23 mouse cellular contexts compared by ENCODE assay signal in the genomic region with DNA sequence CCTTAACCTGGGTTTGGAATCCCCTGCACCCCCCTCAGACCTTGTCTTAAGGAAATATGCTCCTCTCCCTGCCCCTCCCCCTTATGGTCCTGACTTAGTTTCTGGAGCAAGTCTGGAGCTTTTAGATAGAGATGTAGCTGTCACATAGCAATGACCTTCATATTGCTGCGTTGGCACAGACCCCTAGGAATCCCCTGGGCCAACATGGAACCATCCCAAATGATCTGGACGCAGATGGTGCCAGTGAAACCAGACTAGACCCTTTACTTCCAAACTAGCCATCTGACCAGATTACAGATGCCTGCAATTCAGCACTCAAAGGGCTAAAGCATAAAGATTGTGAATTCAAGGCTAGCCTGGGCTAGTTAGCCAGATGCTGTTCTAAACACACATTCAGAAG.
"Had no signal": no experiment of that assay in that cellular context is flagged by ENCODE, and none has a peak within 500 bp of the region (broad histone marks: within the 10 kb centered on the region; RNA-seq: fewer than 3 reads in every experiment).

No protein-coding gene starts in this region.

- H3K27me3 ChIP-seq: kidney, embryonic 15.5 days; limb, embryonic 13.5 days; midbrain, embryonic 15.5 days; neural tube, embryonic 12.5 days; neural tube, embryonic 15.5 days had no signal

- H3K36me3 ChIP-seq: kidney, embryonic 15.5 days; limb, embryonic 10.5 days; limb, embryonic 13.5 days; midbrain, embryonic 12.5 days; midbrain, embryonic 15.5 days; neural tube, embryonic 12.5 days; neural tube, embryonic 15.5 days had no signal

- DNase-seq: kidney, adult 8-10 months; kidney, postnatal 10 days; kidney, postnatal 36 days; layer of hippocampus, postnatal 36 days; liver, postnatal 0 days; lung, postnatal 10 days; right cerebral cortex, adult 18-20 months; right cerebral cortex, postnatal 14 days; right cerebral cortex, postnatal 4 days; thymus, adult 18-20 months; thymus, postnatal 36 days had no signal

- H3K4me3 ChIP-seq: kidney, embryonic 15.5 days; left cerebral cortex, adult 2 months; limb, embryonic 10.5 days; limb, embryonic 13.5 days; midbrain, embryonic 12.5 days; midbrain, embryonic 15.5 days; neural tube, embryonic 12.5 days; neural tube, embryonic 15.5 days had no signal

- H3K9ac ChIP-seq: kidney, embryonic 15.5 days; limb, embryonic 13.5 days; liver, embryonic 14.5 days; liver, postnatal 0 days; midbrain, embryonic 12.5 days; midbrain, embryonic 15.5 days; neural tube, embryonic 12.5 days; neural tube, embryonic 15.5 days had no signal

- H3K4me2 ChIP-seq: limb, embryonic 13.5 days; liver, embryonic 11.5 days; midbrain, embryonic 12.5 days; midbrain, embryonic 15.5 days; neural tube, embryonic 12.5 days; neural tube, embryonic 15.5 days had no signal

- H3K27ac ChIP-seq: kidney, embryonic 15.5 days; left cerebral cortex, adult 2 months; limb, embryonic 10.5 days; limb, embryonic 13.5 days; liver, embryonic 14.5 days; macrophage; midbrain, embryonic 12.5 days; midbrain, embryonic 15.5 days; neural tube, embryonic 12.5 days; neural tube, embryonic 15.5 days had no signal

- H3K9me3 ChIP-seq: kidney, embryonic 15.5 days; limb, embryonic 10.5 days; limb, embryonic 13.5 days; midbrain, embryonic 12.5 days; midbrain, embryonic 15.5 days; neural tube, embryonic 12.5 days; neural tube, embryonic 15.5 days had no signal

- ATAC-seq: intestine, postnatal 0 days; liver, postnatal 0 days; midbrain, embryonic 15.5 days had no signal
